23 mouse cellular contexts compared by ENCODE assay signal in the genomic region with DNA sequence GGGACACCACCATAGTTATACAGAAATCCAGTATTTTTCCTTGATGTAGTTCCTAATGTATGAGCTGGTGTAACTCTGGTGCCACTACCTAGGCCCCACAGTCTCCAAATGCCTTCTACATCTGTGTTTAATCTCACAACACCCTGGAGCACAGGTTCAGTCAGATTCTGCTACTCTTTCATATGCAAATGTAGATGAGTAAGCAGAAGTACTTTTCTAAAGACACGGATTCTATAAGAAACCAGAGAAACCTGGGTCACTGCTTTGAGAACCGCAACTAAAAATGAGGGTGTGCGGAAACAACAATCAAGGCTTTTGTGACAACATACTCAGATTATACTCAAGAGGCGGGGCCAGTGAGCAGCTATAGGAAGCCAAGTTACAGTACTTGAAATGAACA.
"Had no signal": no experiment of that assay in that cellular context is flagged by ENCODE, and none has a peak within 500 bp of the region (broad histone marks: within the 10 kb centered on the region; RNA-seq: fewer than 3 reads in every experiment).

No protein-coding gene starts in this region.

- H3K27ac ChIP-seq: layer of hippocampus, adult 2 months; limb, embryonic 10.5 days; limb, embryonic 13.5 days; liver, embryonic 12.5 days; liver, embryonic 15.5 days; lung, embryonic 15.5 days; midbrain, embryonic 10.5 days; midbrain, embryonic 13.5 days; stomach, postnatal 0 days had no signal

- ATAC-seq: liver, embryonic 12.5 days; midbrain, embryonic 13.5 days had no signal

- H3K4me1 ChIP-seq: limb, embryonic 10.5 days; limb, embryonic 13.5 days; liver, embryonic 12.5 days; liver, embryonic 15.5 days; lung, embryonic 15.5 days; midbrain, embryonic 13.5 days had no signal

- H3K9me3 ChIP-seq: limb, embryonic 10.5 days; limb, embryonic 13.5 days; liver, embryonic 12.5 days; liver, embryonic 15.5 days; lung, embryonic 15.5 days; megakaryocyte, embryonic 14.5 days; midbrain, embryonic 10.5 days had no signal

- H3K9ac ChIP-seq: limb, embryonic 13.5 days; liver, embryonic 12.5 days; liver, embryonic 15.5 days; lung, embryonic 15.5 days; midbrain, embryonic 13.5 days had no signal

- H3K4me2 ChIP-seq: limb, embryonic 13.5 days; liver, embryonic 12.5 days; liver, embryonic 15.5 days; lung, embryonic 15.5 days; midbrain, embryonic 13.5 days had no signal

- H3K27me3 ChIP-seq: limb, embryonic 13.5 days; liver, embryonic 12.5 days; liver, embryonic 15.5 days; lung, embryonic 15.5 days; megakaryocyte, embryonic 14.5 days had no signal

- H3K4me3 ChIP-seq: layer of hippocampus, adult 2 months; limb, embryonic 10.5 days; limb, embryonic 13.5 days; liver, embryonic 12.5 days; liver, embryonic 15.5 days; lung, embryonic 15.5 days; megakaryocyte, embryonic 14.5 days; midbrain, embryonic 10.5 days; midbrain, embryonic 13.5 days had no signal

- DNase-seq: kidney, adult 9 months; kidney, postnatal 14 days; layer of hippocampus, adult 9-11 months; liver; lung, adult 18-20 months; lung, postnatal 10 days; lung, postnatal 36 days; right cerebral cortex, adult 18-20 months; right cerebral cortex, postnatal 14 days; right cerebral cortex, postnatal 4 days; thymus, adult 2 months; thymus, postnatal 14 days; thymus, postnatal 4 days had no signal

- H3K36me3 ChIP-seq: limb, embryonic 10.5 days; limb, embryonic 13.5 days; liver, embryonic 12.5 days; liver, embryonic 15.5 days; lung, embryonic 15.5 days; midbrain, embryonic 10.5 days; midbrain, embryonic 13.5 days had no signal
